Mouse (Mus musculus) CH12.LX (cell line): ENCODE measurements around the gene Pafah1b3.

Experiments
- CHD2 ChIP-seq: IDR thresholded peaks from 2 replicates; pipeline ENCODE4 v1.6.1; 2011; ENCODE audit warnings: low read length, improper control_type of control experiment
- CTCF ChIP-seq, 2 experiments: IDR thresholded peaks in 1 of 2; conservative IDR thresholded peaks in 1 of 2; 2 replicates each; pipeline ENCODE4 v1.5.1; 2011 to 2012; ENCODE audit warnings: low read depth in 2 of 2, low read length in 2 of 2, improper control_type of control experiment in 1 of 2, inconsistent platforms in 1 of 2, mild to moderate bottlenecking in 1 of 2, moderate library complexity in 1 of 2
- E2F4 ChIP-seq: IDR thresholded peaks from 2 replicates; pipeline ENCODE4 v1.6.1; 2011; ENCODE audit warnings: low read depth, low read length, improper control_type of control experiment; ENCODE audit not compliant: insufficient replicate concordance
- EP300 ChIP-seq: IDR thresholded peaks from 2 replicates; pipeline ENCODE4 v1.6.1; 2011; ENCODE audit warnings: low read length, improper control_type of control experiment
- HCFC1 ChIP-seq: IDR thresholded peaks from 2 replicates; pipeline ENCODE4 v1.6.1; 2012; ENCODE audit warnings: low read depth, mild to moderate bottlenecking, inconsistent platforms, low read length, improper control_type of control experiment
- JUND ChIP-seq: conservative IDR thresholded peaks from 2 replicates; pipeline ENCODE4 v1.6.1; 2011; ENCODE audit warnings: low read depth, low read length, improper control_type of control experiment
- MAFK ChIP-seq: IDR thresholded peaks from 2 replicates; pipeline ENCODE4 v1.6.1; 2011; ENCODE audit warnings: low read length, improper control_type of control experiment; ENCODE audit not compliant: insufficient replicate concordance
- MAX ChIP-seq: IDR thresholded peaks from 2 replicates; pipeline ENCODE4 v1.6.1; 2011; ENCODE audit warnings: low read length, improper control_type of control experiment
- MYC ChIP-seq: IDR thresholded peaks from 2 replicates; pipeline ENCODE4 v1.6.1; 2011; ENCODE audit warnings: low read depth, mild to moderate bottlenecking, improper control_type of control experiment, low read length
- PAX5 ChIP-seq: IDR thresholded peaks from 2 replicates; pipeline ENCODE4 v1.6.1; 2012; ENCODE audit warnings: low read length, inconsistent platforms, mixed read lengths
- POLR2A ChIP-seq: IDR thresholded peaks from 2 replicates; pipeline ENCODE4 v1.6.1; 2011; ENCODE audit warnings: low read depth, mild to moderate bottlenecking, improper control_type of control experiment, low read length
- USF1 ChIP-seq: IDR thresholded peaks from 2 replicates; pipeline ENCODE4 v1.6.1; 2014; ENCODE audit warnings: low read depth, mild to moderate bottlenecking, inconsistent platforms, low read length, improper control_type of control experiment
- ZMIZ1 ChIP-seq: IDR thresholded peaks from 2 replicates; pipeline ENCODE4 v1.6.1; 2012; ENCODE audit warnings: low read depth, mild to moderate bottlenecking, inconsistent platforms, low read length, improper control_type of control experiment

DNA sequence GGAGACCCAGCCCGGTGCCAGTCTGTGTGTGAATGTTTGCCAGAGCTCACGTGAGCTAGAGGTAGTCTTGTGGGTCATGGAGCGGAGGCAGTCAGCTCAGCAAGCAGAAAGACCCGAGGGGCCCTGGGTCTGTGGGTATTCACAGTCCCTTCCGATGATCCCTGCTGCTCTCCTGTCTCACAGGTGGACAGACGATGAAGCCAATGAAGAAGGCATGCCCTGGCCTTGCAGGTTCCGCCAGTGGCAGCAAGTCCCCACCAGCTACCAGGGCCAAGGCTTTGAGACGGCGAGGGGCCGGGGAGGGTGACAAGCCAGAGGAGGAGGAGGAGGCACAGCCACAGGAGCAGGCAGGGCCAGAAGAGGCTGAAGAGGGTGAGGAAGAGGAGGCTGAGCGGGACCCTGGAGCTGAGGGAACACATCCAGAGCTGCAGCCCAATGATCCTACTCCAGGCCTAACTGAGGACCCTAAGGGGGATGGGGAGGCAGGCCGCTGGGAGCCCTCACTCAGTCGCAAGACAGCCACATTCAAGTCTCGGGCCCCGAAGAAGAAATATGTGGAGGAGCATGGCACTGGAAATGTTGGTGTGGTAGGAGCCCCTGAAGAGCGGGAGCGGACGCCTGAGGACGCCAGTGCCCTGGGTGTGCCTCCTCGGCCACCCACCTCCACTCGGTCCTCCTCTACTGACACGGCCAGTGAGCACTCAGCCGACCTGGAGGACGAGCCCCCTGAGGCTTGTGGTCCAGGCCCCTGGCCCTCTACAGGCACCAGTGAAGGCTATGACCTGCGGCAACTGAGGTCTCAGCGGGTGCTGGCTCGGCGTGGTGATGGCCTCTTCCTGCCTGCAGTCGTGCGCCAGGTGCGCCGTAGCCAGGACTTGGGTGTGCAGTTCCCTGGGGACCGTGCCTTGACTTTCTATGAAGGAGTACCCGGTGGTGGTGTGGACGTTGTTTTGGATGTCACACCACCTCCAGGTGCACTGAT is 26.8 kb downstream of the Pafah1b3 start:
- TF ChIP-seq ZMIZ1 (no peak), EP300 (no peak), MAX (no peak), JUND (no peak), CTCF (conservative IDR thresholded peaks at IDR 0.05 in 1 of 2, IDR thresholded peaks at IDR 0.05 in 1 of 2; ENCODE audit: low read depth in 2 of 2, low read length in 2 of 2) (no peak), MYC (no peak), PAX5 (no peak), POLR2A (no peak), CHD2 (no peak), USF1 (no peak), E2F4 (no peak), MAFK (no peak), HCFC1 (no peak)
